Mouse (Mus musculus): ENCODE data around the gene Tmem132b. TPM values are rescaled to one million over a fixed set of nuclear protein-coding genes. Genes with fewer than 3 reads are reported as not detected.

The Tmem132b gene
- total RNA-seq, 2 experiments from 2014 or later, result 1.8 to 2.2 TPM

DNA sequence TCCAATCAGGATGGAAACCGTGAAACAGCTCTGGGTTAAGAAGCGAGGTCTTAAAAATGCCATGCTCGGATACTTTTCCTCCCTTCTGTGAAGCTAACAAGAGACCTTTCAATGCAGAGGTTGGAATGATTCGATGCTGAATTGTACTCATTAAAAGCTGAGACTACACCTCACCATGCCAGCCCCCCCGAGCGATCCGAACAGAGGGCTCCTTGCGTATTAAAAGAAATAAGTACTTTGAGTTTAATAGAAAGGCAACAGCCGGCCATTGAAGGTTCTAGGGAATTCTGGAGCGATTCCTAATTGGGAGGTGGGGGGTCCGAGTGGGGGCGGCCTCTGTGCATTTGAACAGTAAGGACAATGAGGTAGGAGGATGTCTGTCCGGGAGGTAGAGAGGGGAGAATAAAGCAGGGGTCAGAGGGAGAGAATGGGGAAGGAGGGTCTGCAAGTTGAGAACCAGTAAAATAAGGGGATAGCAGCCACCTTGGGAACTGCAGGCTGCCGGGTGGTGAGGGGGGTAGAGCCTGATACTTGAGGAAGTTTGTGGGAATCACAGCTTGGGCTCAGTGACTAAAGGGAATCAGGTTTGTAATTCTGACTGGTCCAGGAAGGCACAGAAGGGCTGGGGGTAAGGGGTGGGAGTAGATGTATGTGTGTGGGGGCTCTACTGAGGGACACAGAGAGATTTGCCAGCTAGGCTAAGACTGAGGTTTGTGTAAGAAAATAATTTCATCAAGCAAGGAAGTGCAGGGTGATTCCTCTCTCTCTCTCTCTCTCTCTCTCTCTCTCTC is 127.6 kb downstream of the Tmem132b start:
- DNase-seq (ENCODE audit: low spot score in 2 of 2), result no peak

DNA sequence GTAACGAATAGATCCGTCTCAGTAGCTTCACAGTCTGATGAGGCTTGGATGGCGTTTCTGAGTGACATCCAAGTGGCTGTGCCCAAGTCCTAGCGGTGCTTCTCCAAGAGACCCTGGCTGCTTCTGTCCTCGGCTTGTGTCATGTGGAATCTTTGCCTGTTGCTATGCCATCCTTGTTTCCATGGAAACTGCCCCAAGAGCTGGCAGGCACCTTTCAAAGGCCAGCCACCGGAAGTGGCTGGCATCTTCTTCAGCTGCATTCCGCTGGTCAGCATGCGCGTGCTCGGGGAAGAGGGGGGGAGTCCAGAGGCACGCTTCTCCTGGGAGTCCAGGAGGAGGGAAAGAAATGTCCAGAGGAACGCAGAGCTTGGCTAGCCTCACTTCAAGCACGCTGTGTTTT is 144.0 kb downstream of the Tmem132b start:
- DNase-seq (ENCODE audit: low spot score in 2 of 2), result no peak

DNA sequence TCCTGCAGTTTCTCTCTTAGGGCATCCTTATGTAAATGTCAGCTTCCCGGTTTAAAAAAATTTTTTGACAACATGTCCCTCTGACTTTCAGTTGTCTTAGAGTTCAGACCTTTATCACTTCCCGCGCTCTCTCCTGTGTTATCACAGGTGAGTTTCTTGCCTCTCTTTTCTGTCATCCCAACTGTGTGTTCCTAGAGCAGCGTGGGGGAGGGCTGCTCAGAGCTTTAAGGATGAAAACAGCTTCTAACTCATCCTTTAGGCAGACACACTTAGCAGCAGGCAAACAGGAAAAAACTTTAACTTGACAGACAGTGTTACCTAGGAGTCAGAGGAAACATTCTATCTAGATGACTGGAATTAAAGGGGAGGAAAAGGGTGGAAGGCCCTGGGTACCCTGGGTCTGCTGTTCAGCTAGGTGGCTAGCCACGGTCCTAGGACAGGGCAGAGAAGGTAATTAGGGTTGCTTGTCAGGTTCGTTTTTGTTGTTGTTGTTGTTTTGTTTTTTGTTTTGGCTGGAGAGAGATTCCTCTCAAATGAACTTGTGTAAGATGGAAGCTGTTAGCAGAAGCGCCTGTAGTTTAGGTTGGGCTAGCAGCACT is 144.6 kb downstream of the Tmem132b start:
- DNase-seq (ENCODE audit: low spot score in 2 of 2), result no peak

DNA sequence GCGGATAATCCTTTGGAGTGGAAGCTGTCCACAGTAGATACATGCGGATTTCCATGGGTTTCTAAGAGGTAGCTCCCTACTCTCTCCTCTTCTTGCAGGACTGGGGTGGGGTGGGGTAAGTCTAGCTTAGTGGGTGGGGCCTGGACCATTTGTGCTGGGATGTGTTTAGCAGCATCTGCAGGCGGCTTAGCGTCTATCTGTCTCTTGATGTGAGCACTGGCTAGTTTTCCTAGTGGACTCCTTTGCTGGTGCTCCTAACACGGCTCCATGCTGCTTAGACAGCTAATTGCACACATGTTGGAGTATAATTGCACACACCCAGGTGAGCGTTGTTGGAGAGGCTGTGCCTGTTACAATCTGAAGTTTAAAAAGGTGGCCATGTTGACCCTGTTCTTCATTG is 149.3 kb downstream of the Tmem132b start:
- DNase-seq (ENCODE audit: low spot score in 2 of 2), result no peak

DNA sequence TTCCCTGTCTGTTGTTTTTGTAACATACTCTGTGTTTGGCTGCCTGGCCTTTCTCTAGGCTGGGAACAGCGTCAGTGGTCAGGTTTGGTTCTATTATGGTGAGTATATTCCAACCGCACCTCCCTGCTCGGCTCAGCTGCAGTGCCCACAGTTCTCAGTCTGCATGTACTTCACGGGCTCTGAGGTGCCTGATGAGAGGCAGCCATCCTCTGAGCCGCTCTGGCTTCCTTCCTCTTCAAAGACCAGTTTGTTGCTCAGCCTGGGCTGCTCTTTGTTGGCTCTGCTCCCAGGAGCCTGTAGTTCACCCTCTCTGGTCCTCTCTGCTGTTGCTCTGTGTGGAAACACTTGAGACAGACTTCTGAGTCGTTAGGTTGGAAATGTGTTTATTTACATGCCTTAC is 151.9 kb downstream of the Tmem132b start:
- DNase-seq (ENCODE audit: low spot score in 2 of 2), result no peak

DNA sequence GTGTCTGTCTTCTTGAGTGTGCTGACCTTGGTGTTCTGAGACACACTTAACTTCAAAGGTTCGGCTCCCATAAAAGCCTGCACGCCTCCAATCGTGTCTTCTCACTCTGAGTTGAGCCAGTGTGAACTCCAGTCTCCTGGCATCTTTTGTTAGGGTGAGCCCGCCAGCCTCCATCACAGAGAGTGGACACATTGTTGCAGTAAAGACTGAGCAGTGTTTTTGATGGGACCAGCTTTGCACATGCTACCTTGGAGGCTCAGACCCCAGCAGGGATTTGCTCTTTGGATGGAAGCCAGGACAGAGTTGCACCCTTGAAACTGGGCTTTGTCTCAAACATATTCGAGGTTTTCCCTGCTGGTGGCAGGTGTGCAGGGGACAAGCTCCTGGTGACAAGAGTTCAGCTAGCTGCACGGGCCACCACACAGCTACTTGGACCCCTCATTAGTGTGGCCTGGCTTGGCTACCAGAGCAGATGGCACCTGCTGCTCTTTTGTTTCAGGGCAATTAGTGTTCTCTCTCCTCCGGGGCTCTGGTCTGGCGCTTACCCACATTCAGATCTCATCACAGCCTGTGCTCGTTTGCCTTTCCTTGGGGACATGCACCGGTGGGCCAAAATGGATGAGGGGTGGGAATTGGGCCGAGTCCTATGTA is 154.2 kb downstream of the Tmem132b start:
- no peak for DNase-seq (ENCODE audit: low spot score in 2 of 2)

DNA sequence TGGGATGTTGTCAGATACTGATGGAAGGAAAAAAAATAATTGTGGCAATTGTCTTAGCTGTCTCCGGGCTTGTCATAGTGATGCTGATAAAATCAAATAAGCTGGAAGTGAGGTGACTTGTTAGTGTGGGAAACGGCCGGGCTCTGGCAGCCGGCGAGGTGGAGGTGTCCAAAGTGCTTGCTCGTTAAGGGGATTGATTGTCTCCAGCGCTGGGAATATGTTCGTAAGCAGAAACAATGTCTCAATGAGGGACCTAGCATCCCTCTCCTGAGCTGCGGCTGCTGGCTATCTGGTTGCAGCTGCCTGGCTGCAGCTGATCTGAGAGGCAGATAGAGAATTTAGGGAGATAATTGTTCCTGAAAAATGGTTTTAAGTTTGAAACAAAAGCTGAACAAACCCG is 161.0 kb downstream of the Tmem132b start:
- DNase-seq (ENCODE audit: low spot score in 2 of 2), result no peak

DNA sequence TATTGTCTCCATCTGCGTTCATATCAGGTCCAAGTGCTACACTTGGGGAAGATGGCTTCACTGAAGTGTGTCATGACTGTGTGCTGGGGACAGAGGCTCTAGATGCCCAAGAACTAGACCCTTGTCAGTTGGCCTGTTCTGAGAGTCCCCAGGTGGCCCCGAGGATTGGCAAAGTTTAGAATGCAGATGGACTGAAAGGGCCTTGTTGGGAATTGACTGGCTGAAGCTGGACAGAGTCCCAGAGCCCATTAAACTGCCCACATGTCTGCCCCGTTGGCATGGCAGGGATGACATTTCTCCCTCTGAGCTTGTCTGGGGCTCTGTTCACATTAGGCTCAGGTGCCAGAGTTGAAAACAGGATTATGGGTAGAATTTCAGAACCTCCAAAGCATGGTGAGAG is 167.8 kb downstream of the Tmem132b start:
- DNase-seq (ENCODE audit: low spot score in 2 of 2), result no peak

DNA sequence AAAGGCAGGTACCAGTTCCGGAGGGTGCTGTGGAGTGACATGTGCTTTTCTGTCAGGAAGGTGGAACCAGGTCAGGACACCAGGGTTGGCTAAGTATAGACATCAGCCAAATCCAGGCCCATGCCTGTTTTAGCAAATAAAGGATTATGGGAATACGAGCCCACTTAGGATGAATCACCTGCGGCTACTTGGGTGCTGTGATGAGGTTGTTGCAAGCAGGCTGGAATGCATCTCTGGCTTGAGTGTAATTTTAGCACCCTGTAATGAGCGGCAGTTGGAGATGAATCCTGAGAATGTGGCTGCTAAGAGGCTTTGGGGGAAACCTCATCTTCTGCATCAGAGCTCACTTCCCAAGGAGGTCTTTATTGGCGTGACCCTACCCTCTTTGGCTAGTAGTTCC is 168.7 kb downstream of the Tmem132b start:
- DNase-seq (ENCODE audit: low spot score in 2 of 2), result no peak

DNA sequence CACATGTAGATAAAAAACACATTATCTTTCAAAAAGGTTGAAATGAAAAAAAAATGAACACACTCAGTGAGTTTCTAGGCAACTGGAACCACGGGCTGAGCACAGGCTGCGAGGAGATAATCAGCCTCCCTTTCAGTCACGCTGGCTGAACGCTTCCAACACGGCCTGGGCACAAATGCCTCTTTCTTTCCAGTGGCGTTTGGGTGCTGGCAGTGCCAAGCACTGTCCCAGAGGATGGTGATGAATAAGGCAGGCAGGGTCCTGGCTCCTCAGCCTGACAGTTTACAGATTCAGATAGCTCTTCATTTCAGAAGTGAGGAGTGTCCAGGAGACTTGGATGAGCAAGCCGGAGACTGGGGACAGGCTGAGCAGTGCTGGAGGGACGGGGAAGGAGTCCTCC is 173.8 kb downstream of the Tmem132b start:
- no peak for DNase-seq (ENCODE audit: low spot score in 2 of 2)

DNA sequence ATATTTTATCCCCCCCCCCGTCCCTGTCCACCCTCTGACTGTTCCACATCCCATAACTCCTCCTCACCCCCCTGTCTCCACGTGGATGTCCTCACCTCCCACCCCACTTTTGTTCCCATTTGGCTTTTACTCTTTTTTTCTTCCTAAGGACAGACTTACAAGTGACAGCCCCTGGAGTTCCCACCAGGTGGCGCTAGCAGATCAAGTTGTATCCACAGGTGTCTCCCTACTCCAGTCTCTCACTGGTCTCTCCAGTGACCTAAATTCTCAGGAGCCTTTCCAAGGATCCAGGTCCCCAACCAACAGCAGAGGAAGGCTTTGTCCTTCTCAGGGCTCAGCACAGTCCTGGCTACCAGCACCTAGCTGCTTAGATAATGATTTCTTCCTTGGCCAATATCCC is 177.6 kb downstream of the Tmem132b start:
- peak in 1 of 2 experiments; percentile 28 for DNase-seq (ENCODE audit: low spot score in 2 of 2)

DNA sequence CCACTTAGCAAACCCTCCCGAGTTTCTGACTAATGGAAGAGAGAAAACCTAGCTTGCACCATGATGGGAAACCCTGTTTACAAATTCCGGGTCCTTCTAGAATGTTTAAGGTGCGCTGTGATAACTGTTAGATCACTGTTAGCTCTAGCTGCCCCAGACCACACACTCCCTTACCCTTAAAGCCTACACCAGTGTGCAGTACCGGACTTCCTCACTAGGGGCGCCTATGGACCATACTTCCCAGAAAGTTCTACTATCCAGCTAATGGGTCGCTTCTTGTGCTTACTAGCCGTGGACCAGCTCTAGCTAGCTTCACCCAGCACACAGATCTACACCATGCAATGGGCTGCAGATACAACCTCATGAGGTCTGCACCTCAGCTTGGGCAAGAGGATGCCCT is 195.2 kb downstream of the Tmem132b start:
- no peak for DNase-seq (ENCODE audit: low spot score in 2 of 2)

DNA sequence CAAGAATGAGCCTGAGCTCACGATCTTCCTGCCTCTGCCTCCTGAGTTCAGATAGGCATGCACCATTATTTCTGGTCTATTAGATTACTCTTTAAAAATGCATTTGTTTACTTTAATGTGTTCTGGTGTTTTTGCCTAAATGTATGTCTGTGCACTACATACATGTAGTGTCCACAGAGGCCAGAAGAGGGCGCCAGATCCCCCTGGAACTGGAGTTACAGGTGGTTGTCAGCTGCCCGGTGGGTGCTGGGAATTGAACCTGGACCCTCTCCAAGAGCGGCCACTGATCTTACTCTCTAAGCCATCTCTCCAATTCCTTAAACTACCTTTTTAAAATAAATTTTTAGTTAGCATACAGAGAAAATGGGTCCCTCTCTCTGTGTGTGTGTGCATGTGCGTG is 195.9 kb downstream of the Tmem132b start:
- DNase-seq (ENCODE audit: low spot score in 2 of 2), result no peak

DNA sequence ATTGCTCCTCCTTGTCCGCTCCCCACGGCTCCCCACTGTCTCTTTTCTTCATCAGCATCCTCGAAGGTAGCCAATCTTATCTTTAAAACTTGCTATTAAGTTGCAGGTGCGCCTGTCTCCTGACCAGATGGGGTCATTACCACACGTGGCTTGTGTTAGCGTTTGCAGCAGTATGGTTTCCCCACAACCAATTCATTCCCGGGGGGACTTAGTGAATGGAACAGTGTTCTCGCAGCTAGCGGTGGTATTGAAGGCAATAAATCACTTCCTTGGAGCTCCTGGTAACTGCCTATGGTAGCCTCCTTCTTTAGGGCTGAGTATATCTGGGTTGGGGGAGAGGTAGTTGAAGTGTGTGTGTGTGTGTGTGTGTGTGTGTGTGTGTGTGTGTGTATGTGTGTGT is 196.4 kb downstream of the Tmem132b start:
- no peak for DNase-seq (ENCODE audit: low spot score in 2 of 2)

DNA sequence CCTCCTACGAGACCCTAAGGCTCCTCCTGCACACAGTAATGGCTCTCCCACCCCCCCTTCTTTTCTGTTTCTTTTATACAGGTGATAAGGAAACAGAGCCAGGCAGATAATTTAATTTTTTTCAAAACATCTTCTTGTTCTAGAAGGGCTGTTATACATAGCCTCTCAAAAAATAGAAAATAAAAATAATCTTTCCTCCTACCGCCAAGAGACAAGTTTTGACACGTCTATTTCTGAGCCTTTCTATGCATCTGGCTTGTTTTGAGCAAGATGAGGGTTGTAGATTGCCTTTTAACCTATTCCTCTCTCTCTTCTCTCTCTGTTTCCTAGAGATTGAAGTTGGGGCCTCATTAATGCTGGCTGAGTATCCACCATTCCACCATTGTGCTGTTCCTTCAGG is 196.9 kb downstream of the Tmem132b start:
- no peak for DNase-seq (ENCODE audit: low spot score in 2 of 2)

DNA sequence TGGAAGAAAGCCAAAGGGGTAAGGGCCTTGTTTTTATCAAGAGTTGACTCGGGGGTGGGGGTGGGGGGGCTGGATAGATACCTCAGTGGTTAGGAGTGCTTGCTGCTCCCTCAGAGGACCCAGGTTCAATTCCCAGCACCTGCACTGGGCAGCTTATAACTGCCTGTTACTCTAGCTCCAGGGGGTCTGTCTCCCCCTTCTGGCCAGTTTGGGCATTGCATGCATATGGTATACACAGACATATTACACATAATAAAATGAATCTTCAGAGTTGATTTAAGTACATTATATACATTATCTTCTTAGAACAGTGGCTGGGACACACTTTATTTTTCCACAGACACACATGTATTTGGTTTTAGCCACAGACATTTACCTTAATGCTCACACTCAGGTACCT is 202.2 kb downstream of the Tmem132b start:
- no peak for DNase-seq (ENCODE audit: low spot score in 2 of 2)

DNA sequence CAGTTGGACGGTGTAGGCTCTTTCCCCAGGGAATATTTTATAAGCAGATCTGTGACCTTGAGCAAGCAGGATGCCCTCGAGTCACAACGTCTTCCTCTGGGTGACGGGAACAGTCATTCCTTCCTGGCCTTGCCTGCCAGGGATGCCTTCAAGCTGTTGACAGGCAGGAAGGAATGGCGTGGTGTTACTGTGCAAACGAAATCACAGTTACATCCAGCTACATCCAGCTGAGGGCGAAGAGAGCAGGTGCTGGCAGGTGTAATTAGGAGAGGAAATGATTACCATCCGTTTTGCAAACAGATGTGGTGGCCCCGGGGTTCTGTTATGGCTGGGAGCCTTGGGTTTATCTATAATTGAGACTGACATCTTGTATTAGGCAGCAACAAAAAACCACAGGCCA is 205.5 kb downstream of the Tmem132b start:
- DNase-seq (ENCODE audit: low spot score in 2 of 2), result no peak

DNA sequence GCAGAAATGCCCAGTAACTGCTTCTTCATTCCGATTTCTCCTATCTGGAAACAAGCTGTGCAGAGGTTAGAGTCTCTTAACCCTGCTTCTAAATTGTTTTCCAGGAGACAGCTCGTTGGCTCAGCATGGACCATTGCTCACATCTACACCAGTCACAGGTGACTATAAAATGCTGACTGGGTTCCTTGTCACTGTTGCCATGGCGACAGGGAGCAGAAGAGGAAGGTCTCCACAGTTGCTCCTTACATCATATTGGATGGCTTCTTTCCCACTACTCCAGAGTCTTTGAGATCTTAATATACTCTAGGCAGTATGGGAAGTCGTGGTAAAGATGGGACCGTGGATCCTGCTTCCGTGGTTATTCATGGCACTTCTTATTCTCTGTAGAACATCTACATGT is 211.9 kb downstream of the Tmem132b start:
- DNase-seq (ENCODE audit: low spot score in 2 of 2), result no peak

DNA sequence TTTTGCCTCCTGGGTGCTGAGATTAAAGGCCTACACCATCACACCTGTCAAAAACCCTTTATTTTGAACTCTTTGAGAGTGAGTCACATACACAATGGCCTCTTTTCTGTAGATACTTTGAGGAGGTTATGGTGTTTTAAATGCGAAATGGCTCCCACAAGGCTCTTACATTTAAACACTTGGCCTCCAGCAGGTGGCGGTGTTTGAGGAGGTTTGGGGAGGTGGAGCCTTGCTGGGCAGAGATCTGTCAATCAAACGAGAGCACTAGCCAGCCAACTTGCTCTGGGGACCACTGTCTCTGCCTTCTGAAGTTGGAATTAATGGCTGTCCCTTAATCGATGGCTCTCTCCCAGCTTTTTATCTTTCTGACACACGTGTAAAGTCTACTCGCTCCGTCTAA is 214.2 kb downstream of the Tmem132b start:
- DNase-seq (ENCODE audit: low spot score in 2 of 2), result no peak

DNA sequence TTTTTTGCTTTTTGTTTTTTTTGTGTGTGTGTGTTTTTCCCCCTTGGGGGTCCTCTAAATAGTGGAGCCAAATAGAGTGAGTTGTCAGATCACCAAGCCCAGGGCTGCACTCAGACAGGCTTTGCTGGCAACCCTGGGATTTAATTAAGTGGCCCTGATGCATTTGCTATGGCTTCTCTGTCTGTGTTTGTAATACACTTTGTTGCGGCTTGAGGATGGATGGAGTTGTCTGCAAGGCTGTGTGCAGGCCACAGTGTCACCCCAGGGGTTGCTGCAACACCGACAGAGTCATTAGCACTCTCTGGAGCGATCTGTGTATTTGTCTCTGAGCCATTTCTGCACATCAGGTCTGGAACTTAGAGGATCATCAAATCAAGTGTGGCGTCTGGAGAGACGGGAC is 219.9 kb downstream of the Tmem132b start:
- DNase-seq (ENCODE audit: low spot score in 2 of 2), result no peak

DNA sequence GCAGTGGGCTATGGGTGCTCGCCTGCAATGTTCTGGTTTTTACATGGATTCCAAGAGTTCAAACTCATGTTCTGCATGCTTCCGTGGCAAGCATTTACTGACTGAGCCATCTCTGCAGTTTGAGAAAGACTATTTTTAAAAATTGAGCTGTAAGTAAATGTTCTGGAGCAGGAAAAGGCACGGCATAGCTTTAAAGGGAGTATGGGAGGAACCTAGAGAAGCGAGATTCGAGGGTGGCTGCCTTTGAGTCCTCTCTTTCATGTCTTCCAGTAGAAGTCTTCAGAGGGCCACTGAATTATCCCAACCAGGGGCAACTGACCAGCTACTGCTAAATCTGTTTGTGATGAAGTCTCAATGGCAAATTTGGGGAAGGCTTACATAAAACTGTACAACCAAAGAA is 221.0 kb downstream of the Tmem132b start:
- no peak for DNase-seq (ENCODE audit: low spot score in 2 of 2)

DNA sequence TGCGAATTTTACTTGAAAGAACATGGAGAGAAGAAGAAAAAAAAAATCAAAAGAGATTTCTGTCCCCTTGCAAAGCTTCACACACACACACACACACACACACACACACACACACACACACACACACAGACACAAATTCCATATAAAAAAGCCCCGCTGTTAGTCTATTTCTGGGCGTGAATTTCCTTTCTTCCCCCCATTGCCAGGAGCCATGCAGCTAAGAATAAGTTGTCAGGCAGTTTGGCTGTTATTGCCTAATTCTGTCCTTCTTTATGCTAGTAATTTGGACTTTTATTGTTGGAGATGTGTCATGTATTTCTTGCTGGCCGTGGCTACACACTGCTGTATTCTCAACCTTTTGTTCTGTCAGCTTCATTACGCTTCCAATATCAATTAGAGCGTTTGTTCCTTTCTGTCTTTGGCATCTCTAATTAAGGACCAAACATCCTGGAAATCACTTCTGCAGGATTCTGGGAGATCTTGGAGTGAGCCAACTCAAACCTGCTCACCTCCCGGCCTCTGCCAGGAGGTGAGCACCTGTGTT is 225.5 kb downstream of the Tmem132b start:
- DNase-seq (ENCODE audit: low spot score in 2 of 2), result no peak
